Mouse (Mus musculus): ENCODE measurements around the gene Smtnl2.

The Smtnl2 gene

DNA sequence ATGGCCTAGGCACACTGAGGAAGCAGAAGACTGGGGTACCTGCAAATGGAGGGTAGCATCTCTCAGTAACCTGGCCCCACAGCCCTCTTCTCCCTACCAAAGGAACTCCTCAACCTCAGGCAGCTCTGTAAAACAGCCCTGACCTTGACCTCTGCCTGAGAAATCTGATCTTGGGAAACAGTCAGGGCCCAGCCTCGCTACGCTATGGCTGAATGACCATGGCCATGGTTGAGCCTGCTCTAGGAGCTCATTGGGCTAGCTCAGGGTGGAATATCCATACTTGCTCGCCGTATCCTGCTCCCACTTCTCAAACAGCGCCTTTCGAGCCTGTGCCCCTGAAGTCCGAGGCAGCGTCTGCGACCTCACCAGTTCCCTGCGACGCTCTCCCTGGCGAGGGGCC is 10.4 kb downstream of the Smtnl2 start:
- DNase-seq (ENCODE audit: low spot score) = no peak

GRCm38 (mm10) chr11:72397811-72398525 is 13.5 kb downstream of the Smtnl2 start:
- no peak for DNase-seq (ENCODE audit: low spot score)

GRCm38 (mm10) chr11:72397072-72397471 is 14.4 kb downstream of the Smtnl2 start:
- DNase-seq (ENCODE audit: low spot score) = peak; percentile 45

DNA sequence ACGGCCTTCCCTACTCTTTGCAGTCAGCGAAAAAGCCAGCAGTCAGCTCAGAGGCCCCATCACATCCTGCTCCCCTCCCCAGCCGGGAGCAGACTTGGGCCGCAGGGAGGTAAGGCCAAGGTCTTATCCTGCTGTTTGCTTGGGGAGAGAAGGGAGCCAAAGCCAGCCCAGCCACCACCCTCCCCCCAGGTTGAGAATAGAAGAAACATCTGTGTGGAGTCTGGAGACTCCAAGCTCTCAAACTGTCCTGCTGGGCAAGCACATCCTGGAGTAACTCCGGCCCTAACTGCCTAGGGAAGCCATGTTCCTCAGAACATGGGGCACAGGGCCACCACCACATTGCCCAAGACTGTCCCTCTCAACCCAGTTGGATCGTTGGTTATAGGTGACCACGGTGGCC is 14.9 kb downstream of the Smtnl2 start:
- DNase-seq (ENCODE audit: low spot score) = no peak

GRCm38 (mm10) chr11:72395652-72396051 is 15.9 kb downstream of the Smtnl2 start:
- DNase-seq (ENCODE audit: low spot score) = no peak

- no peak for DNase-seq (ENCODE audit: low spot score)
Observed at GRCm38 (mm10) chr11:72394694-72395093, 16.8 kb downstream of the Smtnl2 start.

DNA sequence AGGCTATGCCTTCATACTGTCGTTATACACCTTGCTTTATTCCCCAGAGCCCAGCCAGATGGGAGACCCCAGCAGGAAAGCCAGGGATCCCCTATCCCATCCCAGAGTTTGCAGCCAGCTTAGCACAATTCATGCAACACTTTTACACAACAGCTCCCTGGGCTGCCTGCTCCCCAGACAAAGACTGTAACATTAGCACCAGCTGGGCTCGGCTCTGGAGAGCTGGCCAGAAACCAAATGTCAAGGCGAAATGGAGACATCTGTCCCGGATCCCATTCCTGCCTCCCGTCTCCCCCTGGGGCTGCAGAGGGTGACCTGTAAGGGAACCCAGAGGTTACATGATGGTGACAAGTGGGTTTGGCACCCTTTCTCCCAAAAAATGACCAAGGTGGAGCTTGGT is 17.8 kb downstream of the Smtnl2 start:
- peak; percentile 39 for DNase-seq (ENCODE audit: low spot score)

GRCm38 (mm10) chr11:72393243-72393642 is 18.3 kb downstream of the Smtnl2 start:
- no peak for DNase-seq (ENCODE audit: low spot score)

- no peak for DNase-seq (ENCODE audit: low spot score)
Observed at GRCm38 (mm10) chr11:72391181-72391580, 20.3 kb downstream of the Smtnl2 start.

GRCm38 (mm10) chr11:72389407-72390142 is 21.9 kb downstream of the Smtnl2 start:
- DNase-seq (ENCODE audit: low spot score) = no peak

DNA sequence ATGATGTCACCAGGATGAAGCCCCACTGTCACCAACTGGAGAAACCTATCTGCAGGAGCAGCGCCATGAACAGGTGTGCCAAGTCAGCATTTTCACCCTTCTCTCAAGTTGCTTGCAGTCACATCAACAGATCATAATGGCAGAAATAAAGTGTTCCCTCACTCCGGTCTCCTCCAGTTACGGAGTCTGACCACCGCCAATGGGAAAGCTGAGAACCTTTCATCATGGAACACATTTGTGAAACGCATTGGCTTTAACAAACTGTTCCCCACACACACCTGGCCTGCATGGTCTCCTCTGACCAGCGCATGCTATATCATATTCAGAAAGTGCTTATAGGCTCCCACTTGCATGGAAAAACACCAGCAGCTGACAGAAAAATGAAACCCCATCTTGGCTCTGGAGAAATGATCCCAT is 23.4 kb downstream of the Smtnl2 start:
- no peak for DNase-seq (ENCODE audit: low spot score)

DNA sequence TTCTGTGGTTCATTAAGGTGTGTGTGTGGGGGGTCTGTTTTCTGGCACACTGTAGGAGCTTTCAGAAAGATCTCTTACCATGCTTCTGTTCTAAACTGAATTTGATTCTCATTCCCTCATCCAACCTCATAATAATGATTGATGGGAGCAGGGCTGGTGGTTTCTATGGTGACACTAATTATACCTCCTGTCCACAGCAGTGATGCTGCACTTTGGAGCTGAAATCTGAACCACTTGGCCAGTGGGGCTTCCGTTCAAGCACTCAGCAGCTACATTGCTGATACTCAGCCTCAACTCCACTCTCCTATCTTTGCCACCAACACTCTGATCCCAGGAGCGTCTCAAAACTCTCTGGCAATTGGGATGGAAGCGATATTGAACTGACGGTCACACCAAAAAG is 32.2 kb downstream of the Smtnl2 start:
- DNase-seq (ENCODE audit: low spot score) = no peak

GRCm38 (mm10) chr11:72378222-72378621 is 33.3 kb downstream of the Smtnl2 start:
- no peak for DNase-seq (ENCODE audit: low spot score)

DNA sequence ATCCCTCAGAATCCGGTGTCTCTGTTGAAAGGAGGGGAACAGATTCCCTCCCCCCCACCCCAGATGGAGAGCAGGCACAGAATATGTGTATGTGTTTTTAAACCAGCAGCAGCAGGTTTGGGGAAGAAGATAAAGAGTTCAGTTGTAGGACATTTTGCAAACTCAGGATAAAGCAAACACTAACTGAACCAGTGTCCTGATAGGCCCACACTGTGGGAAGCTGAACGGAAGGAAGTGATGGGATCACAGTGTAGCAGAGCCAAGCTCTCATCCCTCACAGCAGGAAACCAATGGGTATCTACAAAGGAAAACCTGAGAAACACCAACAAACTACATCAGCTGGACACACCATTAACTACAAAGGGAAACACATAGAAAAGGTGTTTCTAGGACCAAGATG is 35.0 kb downstream of the Smtnl2 start:
- no peak for DNase-seq (ENCODE audit: low spot score)

GRCm38 (mm10) chr11:72369904-72370672 is 41.4 kb downstream of the Smtnl2 start:
- DNase-seq (ENCODE audit: low spot score) = no peak

DNA sequence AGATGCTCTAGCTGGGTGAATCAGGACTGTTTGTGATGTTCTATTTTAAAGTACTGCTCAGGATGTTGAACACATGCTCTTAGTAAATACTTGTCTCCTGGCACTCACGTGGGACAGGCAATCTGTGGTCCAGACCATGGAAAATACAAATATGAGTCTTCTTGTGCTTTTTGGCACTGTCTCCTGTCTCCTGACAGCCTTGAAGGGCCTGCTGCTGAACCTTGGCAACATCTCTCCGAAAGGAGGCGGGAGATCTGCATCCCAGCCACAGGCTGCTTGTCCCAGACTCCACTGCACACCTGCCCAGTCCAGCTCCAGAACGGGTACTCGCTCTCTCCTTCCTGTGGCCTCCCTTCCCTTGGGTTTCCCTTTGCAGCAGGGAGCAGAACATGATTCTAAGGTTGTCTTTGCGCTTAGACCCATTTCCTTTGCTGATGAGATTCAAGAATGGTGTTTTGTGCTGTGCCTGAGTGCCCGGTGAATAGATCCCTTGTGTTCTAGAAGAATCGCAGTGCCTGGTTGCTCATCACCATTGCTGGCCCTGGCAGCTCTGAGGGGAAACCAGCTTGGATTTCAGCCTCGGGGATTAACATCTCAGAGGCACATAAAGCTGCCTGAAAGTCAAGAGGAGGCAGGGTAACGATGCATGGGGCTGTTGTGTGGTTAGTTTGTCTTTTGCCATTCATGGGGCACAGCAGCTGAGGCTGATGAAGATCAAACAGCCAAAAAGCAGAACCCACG is 43.4 kb downstream of the Smtnl2 start:
- DNase-seq (ENCODE audit: low spot score) = peak; percentile 28

GRCm38 (mm10) chr11:72366126-72366525 is 45.4 kb downstream of the Smtnl2 start:
- no peak for DNase-seq (ENCODE audit: low spot score)

DNA sequence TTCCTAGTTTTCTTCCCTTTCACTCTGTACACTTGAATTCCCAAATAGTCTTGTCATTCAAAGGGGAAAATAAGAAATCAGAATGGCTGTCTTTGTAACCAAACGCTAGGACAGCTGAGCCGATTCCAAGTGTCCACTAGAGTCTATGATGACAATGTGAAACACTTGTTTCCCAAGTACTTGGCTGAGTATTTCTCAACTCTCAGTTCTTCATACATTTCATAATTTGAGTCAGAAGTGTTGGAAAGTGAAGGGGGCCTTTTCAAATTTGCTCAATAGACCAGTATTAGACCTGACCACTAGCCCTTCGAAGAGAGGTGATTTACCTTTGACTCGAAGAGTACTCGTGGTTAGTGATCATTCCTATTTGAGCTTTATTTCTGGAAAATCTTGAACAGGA is 47.0 kb downstream of the Smtnl2 start:
- DNase-seq (ENCODE audit: low spot score) = no peak

DNA sequence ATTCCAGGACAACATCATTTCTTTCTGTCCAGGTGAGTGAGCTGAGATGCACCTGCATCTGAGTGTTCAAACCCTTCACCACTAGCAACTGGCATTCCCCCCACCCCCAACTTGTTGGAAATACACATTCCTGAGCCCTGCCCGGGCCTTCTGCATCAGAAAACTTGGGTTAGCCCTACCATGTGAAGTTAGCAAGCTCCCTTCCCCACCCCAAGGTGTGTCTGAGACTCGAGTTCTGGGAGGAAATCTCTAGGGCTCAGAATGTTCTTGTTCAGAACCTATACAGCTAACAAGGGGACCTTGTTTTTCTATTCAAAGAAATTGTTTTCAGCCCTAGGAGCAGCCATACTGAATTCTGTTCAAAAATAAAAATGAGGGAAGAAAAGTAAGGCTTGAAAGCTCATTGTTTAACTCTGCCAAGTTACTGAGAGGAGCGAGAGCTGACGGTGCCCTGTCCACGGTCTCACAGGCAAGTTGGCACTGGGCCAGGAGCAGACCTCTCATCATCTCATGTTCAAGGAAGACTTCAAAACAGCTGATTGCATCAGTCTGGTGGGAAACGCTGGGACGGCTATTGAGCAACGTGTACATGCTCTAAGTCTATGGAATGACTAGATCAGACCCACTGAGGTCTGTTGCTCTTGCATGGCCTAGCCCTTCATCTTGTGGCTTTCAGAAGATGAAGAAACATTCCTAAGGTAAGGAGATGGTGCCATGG is 47.8 kb downstream of the Smtnl2 start:
- no peak for DNase-seq (ENCODE audit: low spot score)

DNA sequence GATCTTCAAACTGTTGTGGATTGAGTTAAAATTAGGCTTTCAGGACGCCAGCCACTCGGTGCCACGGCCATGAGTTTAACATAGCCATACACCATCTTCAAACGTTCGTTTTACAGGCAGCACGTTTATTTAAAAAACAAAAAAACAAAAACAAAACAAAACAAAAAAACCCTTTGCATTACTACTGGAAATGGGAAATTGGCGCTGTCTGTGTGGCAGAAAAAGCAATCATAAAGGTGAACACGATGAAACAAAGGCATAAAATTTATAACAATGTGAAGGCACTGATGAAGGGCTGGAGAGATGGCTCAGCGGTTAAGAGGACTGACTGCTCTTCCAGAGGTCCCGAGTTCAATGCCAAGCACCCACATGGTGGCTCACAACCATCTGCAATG is 49.2 kb downstream of the Smtnl2 start, which contains the start of gene Tekt1:
Gene Tekt1, minus strand, starts transcription at position 96 of the 395 bp plus-strand sequence.
- DNase-seq (ENCODE audit: low spot score) = no peak

All from layer of hippocampus, adult 11-12 months (tissue).